Mouse (Mus musculus) c-Kit-positive CD71-positive TER-119-positive erythroid progenitor cells, embryonic 14.5 days (primary cell): Measurements from ENCODE around the gene Ttc33.

Source experiments
- DNase-seq: peaks from one replicate; pipeline ENCODE4 v3.0.0-alpha.2; 2013; ENCODE audit warnings: low spot score

The Ttc33 gene

DNA sequence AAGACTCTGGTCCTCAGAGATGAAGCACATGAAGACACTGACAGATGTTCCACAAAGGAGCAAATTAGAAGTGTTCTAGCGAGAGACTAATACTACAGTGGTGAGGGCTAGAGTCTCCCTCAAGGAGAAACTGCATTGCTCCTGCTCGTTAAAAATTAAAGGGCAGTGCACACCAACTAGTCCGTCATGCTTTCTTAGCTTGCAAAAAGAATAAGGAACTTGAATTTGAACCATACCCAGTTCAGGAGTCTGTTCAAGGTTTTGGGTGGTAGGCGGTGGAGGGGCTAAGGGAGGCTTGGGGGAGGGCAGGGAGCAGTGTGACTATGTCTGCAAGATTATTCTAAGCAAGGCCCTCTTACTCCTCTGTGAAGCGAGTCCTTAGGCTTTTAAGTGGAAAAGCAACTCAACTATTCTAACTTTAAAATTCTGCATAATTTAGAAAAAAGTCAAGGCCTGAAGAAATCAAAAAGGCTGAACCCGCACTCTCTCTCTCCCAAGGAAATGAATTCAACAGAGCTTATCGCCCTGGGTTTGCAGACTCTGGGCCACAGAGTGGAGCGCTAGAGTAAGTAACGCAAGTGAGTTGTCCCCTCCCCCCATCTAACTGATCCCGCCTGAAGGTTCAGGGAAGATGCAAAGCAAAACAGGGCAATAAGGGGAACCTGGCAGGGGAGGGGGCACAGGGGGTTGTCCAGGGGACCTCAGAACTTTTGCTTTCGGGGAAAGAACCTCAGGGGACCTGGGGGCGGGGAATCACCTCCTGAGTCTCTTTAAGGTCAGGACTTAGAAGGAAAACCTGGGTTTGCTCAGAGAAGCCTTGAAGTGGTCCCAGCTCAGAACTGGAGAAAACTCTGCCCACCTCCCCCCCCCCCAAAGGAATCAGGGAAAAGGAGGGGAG lies 56.2 kb downstream of the Ttc33 start:
- peak; percentile 56 for DNase-seq

- no peak for DNase-seq
Measured at GRCm38 (mm10) chr15:5242241-5243035, 57.1 kb downstream of the Ttc33 start.

DNA sequence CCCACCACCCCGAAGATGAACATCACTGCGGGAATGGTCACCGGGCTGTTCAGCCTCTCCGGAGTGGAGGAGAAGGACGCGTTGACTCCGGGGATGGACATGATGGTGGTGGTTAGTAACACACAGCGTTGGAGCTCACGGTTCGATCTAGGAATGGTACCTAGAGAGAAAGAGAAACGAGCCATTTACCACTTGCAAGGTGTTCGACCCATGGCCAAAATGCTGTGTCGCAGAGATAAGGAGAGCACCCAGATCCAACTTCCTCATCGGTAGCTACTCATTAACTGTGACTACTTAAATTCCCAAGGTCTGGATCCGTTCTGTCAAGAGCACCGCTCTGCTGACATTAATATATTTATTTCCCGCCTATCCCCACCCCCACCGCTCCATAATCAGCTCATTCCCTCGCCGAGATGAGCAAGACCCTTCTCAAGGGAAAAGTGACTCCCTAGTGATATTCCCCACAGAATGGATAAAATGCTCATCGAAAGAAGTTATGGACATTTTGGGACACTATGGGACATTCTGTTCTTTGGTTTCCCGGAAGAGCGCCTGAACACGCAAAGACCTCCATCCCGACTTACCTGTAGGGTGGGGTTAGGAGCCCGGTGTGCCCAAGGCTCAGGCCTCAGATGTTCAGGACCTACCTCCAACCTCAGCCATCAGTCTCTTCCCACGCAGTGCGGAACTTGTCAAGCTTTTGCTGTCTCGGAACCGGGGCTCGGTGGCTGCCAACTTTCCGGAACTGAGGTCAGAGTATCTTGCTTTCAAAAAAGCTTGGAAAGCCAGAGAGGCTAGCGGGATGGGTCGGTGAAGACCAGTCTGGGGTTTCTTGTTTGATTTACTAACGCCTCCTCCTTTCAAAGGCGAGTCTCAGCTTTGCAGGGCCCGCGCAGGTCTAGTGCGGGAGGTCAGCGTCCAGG lies 58.0 kb downstream of the Ttc33 start:
- DNase-seq = no peak

DNA sequence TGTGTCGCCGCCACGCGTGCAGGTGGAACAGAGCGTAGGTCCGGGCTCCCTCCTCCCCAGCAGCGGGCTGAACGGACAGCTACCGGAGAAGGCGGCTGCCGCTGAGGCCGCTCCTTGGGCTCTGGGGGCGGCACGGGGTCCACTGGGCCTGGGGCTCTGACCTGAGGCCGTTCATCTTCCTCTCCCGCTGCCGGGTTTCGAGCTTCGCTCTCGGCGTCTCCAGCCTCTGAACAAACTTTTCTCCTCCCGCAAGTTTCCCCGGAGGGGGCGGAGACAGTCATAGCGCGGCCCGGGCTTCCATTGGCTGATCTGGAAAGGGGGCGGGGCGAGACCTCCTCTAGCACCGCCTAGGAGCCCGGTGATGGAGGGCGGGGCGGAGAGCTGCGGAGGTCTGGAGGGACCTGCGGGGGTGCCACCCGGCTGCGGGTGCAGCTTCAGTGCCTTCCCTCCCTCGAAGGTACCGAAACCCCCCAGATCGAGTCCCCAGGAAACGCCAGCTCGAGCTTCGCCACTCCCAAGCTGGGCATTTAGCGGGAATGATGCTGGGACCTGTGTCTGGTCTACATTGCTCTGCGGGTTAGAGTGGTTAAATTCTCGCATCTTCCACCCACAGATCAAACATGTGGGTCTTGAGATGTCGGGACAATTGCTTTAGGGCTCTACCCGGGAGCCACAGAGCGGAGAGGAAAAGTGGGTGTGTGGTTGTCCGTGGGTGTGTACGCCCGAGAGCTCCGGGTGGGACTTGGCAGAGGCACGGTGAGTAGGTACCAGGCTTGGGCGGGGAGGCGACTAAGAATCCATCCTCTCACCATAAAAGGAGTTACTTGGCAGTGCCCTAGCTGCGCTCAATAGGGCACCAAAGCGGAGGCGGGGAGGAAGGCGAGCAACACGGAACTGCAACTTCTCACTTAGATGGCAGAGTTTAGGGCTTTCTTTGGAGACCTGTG lies 58.9 kb downstream of the Ttc33 start, which contains the start of gene Ptger4:
TSS of gene Ptger4 (minus strand) at position 229 of the 947 bp plus-strand sequence.
- peak; percentile 94 for DNase-seq

- DNase-seq = no peak
Measured at GRCm38 (mm10) chr15:5250182-5250581, 64.9 kb downstream of the Ttc33 start.

DNA sequence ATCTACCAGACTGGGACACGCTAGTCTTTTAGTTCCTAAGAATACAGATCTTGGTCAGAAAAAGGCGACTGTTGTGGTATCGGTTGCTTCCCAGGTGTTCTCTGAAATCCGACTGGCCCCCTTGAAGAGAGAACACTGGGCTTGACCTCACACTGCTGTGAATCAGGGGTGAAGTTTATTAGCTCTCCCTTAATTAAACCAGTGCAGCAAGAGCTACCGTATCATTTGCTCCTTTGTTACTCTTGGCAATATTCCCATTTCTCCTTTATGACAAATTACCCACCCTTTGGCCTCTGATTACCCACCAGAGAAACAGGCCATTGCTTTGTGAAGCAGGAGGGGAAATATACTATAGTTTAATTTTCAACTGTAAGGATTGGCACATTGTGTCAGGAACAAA lies 74.9 kb downstream of the Ttc33 start:
- DNase-seq = no peak

GRCm38 (mm10) chr15:5261004-5261403 lies 75.7 kb downstream of the Ttc33 start:
- peak; percentile 25 for DNase-seq

DNA sequence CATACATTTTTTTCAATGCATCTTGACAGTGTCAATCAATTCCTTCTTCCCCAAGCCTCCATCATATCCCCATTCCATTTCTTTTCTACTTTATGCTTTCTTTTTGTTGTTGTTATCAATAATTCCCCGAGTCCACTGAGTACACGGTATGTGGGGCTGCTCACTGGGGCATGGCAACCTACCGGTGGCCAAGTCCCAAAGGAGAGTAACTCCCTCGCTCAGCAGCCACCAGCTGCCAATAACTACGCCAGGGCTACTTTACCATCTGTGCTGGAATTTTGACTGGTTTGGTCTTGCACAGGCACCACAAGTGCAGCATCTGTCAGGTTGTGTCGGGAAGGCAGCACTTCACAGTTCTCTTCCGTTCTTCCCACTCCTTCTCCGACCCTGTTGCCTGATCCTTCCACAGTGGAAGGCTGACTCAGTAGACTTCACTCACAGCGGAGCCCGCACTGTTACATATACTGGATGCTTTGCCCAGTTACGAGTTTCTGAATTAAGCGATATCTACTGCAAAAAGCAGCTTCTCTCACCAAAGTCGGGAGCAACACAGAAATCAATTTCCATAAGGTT lies 76.9 kb downstream of the Ttc33 start:
- DNase-seq = no peak

GRCm38 (mm10) chr15:5262874-5263504 lies 77.7 kb downstream of the Ttc33 start:
- no peak for DNase-seq

GRCm38 (mm10) chr15:5266095-5266494 lies 80.8 kb downstream of the Ttc33 start:
- no peak for DNase-seq
